Mouse (Mus musculus) ES-E14 (cell line): ENCODE measurements around the gene Nsun7. TPM values are rescaled to one million over a fixed set of nuclear protein-coding genes. Genes with fewer than 3 reads are reported as not detected.

Source experiments
- DNase-seq: peaks from one replicate; pipeline ENCODE4 v3.0.0-alpha.2; 2013; ENCODE audit warnings: low read depth, low spot score
- H3K27ac ChIP-seq: 2 replicates; pipeline ENCODE4 v1.5.1; 2012; ENCODE audit warnings: low read depth, mild to moderate bottlenecking, low read length, moderate library complexity, mixed read lengths; ENCODE audit not compliant: poor library complexity, insufficient read depth, severe bottlenecking
- H3K36me3 ChIP-seq: 2 replicates; pipeline ENCODE4 v1.6.1; 2012; ENCODE audit warnings: mild to moderate bottlenecking, low read length, moderate library complexity, mixed read lengths; ENCODE audit not compliant: control insufficient read depth, poor library complexity, insufficient read depth, severe bottlenecking
- H3K4me1 ChIP-seq, 2 experiments: fragments of 150-350 bp in 1 of 2; sonication (generic) in 1 of 2; 2 replicates each; pipeline ENCODE4 v1.6.1; 2012; ENCODE audit warnings: low read length in 2 of 2, mild to moderate bottlenecking in 1 of 2, mixed read lengths in 1 of 2; ENCODE audit not compliant: control insufficient read depth in 2 of 2, insufficient read depth in 2 of 2, poor library complexity in 1 of 2
- H3K4me3 ChIP-seq, 2 experiments: fragments of 150-350 bp in 1 of 2; sonication (generic) in 1 of 2; 2 replicates each; pipeline ENCODE4 v1.5.1; 2012; ENCODE audit warnings: low read length in 2 of 2, low read depth in 1 of 2, mild to moderate bottlenecking in 1 of 2, mixed read lengths in 1 of 2; ENCODE audit not compliant: insufficient read depth in 1 of 2, poor library complexity in 1 of 2, severe bottlenecking in 1 of 2
- H3K9ac ChIP-seq: 2 replicates; pipeline ENCODE4 v1.6.1; 2012; ENCODE audit warnings: low read depth, mild to moderate bottlenecking, low read length, mixed read lengths; ENCODE audit not compliant: poor library complexity, insufficient read depth, severe bottlenecking
- H3K9me3 ChIP-seq: fragments of 150-350 bp; sonication (generic); 2 replicates; pipeline ENCODE4 v1.6.1; 2012; ENCODE audit warnings: low read depth, mild to moderate bottlenecking, low read length; ENCODE audit not compliant: control insufficient read depth, insufficient read depth
- CHD2 ChIP-seq: IDR thresholded peaks from 2 replicates; pipeline ENCODE4 v1.6.1; 2014; ENCODE audit warnings: mild to moderate bottlenecking, low read depth, low read length, inconsistent platforms
- HCFC1 ChIP-seq: IDR thresholded peaks from 2 replicates; pipeline ENCODE4 v1.6.1; 2012; ENCODE audit warnings: low read length, inconsistent platforms, borderline replicate concordance; ENCODE audit not compliant: insufficient read depth
- MAFK ChIP-seq: IDR thresholded peaks from 2 replicates; pipeline ENCODE4 v1.6.1; 2014; ENCODE audit warnings: mild to moderate bottlenecking, low read depth, low read length, inconsistent platforms; ENCODE audit not compliant: insufficient read depth
- ZC3H11A ChIP-seq: IDR thresholded peaks from 2 replicates; pipeline ENCODE4 v1.6.1; 2012; ENCODE audit warnings: low read depth, mild to moderate bottlenecking, inconsistent platforms, low read length, borderline replicate concordance
- ZNF384 ChIP-seq: IDR thresholded peaks from 2 replicates; pipeline ENCODE4 v1.6.1; 2012; ENCODE audit warnings: low read depth, low read length, inconsistent platforms
- in situ Hi-C, 2 experiments: fragments of 600-800 bp; cut with MboI; formaldehyde crosslinking; loops; one replicate each; pipeline ENCODE4 v1.15.1; 2025; ENCODE audit warnings: low sequenced_read_pairs in 2 of 2, inconsistent platforms in 1 of 2; ENCODE audit not compliant: unreplicated experiment in 2 of 2
- total RNA-seq: library from RNA; depleted of rRNA; stranded (reverse); fragments of 300-350 nt; gene quantifications from 2 replicates; pipeline ENCODE4 v1.2.3, GENCODE M21; 2012

Nsun7 gene
- total RNA-seq, 1 experiment = 0.04 TPM

GRCm38 (mm10) chr5:66310328-66310727 is 50.6 kb downstream of the Nsun7 start:
- no peaks in the 10 kb centered on the region for H3K4me1 ChIP-seq
- H3K9ac ChIP-seq = no peak overlapping the region
- H3K36me3 ChIP-seq = peaks cover 6% of the 10 kb centered on the region; the same call in 1 of the 2 replicates
- no peak overlapping the region for H3K4me3 ChIP-seq
- TF ChIP-seq HCFC1 (no peak), ZNF384 (no peak), CHD2 (no peak), ZC3H11A (no peak), MAFK (no peak)
- no peaks in the 10 kb centered on the region for H3K9me3 ChIP-seq
- DNase-seq = no peak
- in situ Hi-C loops = no loop called here
- no peak overlapping the region for H3K27ac ChIP-seq

GRCm38 (mm10) chr5:66310806-66311205 is 51.1 kb downstream of the Nsun7 start:
- Histone ChIP-seq H3K4me3 (no peak overlapping the region), H3K4me1 (no peaks in the 10 kb centered on the region), H3K27ac (no peak overlapping the region), H3K9ac (no peak overlapping the region), H3K9me3 (no peaks in the 10 kb centered on the region), H3K36me3 (peaks cover 6% of the 10 kb centered on the region; the same call in 1 of the 2 replicates)
- TF ChIP-seq ZC3H11A (no peak), ZNF384 (no peak), CHD2 (no peak), MAFK (no peak), HCFC1 (no peak)
- DNase-seq = no peak
- in situ Hi-C loops = no loop called here

DNA sequence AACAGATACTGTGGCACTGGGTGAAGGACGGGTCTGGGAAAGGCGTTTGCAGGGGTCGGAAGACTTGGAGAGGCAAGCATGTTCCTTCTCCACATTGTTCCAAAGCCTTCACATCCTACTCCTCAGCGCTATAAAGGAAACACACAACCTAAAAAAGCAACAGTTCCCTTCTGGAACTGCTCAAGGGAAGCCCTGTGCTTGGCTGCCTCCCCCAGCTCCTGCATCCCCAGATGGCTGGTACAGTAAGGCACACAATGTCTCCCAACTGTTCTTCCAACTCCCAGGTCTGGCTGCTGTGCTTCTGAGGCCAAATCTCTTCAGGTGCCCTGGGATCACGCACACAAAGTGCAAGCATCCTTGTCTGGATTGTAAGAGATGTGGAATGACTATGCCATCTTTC is 56.1 kb downstream of the Nsun7 start:
- DNase-seq = no peak
- 0 out of 4 replicates have a peak, but pooled peaks cover 0 to 3% of the 10 kb centered on the region in 2 experiments for H3K4me1 ChIP-seq

GRCm38 (mm10) chr5:66319341-66319740 is 59.6 kb downstream of the Nsun7 start:
- peak; percentile 66 for DNase-seq
- TF ChIP-seq ZC3H11A (no peak), MAFK (no peak), ZNF384 (no peak)
- Histone ChIP-seq H3K9ac (no peak overlapping the region), H3K27ac (no peak overlapping the region), H3K36me3 (no peaks in the 10 kb centered on the region; the same call in 1 of the 2 replicates), H3K9me3 (no peaks in the 10 kb centered on the region), H3K4me3 (no peak overlapping the region), H3K4me1 (0 out of 4 replicates have a peak, but pooled peaks cover 0 to 3% of the 10 kb centered on the region in 2 experiments)
- in situ Hi-C loops = no loop called here

More for the DNA sequence above, 56.1 kb downstream of the Nsun7 start:
- no peaks in the 10 kb centered on the region for H3K9me3 ChIP-seq
- peaks cover 3% of the 10 kb centered on the region; the same call in 1 of the 2 replicates for H3K36me3 ChIP-seq
- no peak overlapping the region for H3K27ac ChIP-seq
- in situ Hi-C loops = no loop called here
- no peak for TF ChIP-seq CHD2
- no peak overlapping the region for H3K4me3 ChIP-seq
- no peak overlapping the region for H3K9ac ChIP-seq

DNA sequence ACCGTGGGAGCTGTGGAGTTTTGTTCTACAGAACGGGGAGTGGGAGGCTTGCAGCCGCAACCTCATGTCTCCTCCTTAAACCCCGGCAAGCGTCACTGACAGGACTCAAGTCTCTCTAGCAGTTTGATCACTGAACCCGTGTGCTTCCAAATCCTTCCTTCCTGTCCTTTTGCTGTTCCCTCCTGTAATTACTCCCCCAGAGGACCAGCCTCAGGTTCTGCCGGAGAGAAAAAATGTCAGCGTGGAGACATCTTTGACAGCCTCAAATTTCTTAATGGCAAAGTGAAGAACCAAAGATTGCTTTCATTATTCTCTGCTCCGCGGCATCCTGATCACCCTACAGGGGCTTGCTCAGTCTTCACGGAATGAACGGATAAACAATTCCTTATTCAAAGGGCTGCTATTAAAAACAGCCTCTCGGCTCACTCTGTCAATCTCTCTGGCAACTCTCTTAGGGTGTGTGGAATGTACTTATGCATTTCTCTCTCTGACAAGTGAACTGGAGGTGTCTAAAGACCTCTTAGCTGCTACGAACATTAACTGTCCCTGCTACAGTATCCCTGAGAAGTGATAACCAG is 60.2 kb downstream of the Nsun7 start:
- TF ChIP-seq CHD2 = no peak
- in situ Hi-C loops = no loop called here
- no peak for DNase-seq
- H3K36me3 ChIP-seq = no peaks in the 10 kb centered on the region; the same call in 1 of the 2 replicates
- no peak overlapping the region for H3K27ac ChIP-seq
- no peak overlapping the region for H3K4me3 ChIP-seq
- 0 out of 4 replicates have a peak, but pooled peaks cover 0 to 3% of the 10 kb centered on the region in 2 experiments for H3K4me1 ChIP-seq
- H3K9me3 ChIP-seq = no peaks in the 10 kb centered on the region
- H3K9ac ChIP-seq = no peak overlapping the region
